Mouse (Mus musculus) brown adipose tissue, adult 24 weeks (tissue): ENCODE results near the gene Zfp663. TPM values are rescaled to one million over a fixed set of nuclear protein-coding genes. Genes with fewer than 3 reads are reported as not detected.

Experiments used
- H3K27ac ChIP-seq: fragments of 200-500 bp; replicated peaks from 2 replicates; pipeline ENCODE4 v1.5.1; 2012; ENCODE audit warnings: low read depth, mild to moderate bottlenecking, low read length
- H3K4me1 ChIP-seq: fragments of 200-500 bp; 2 replicates; pipeline ENCODE4 v1.6.1; 2012; ENCODE audit warnings: low read length, mixed read lengths; ENCODE audit not compliant: control insufficient read depth, insufficient read depth, insufficient read length
- H3K4me3 ChIP-seq: fragments of 200-500 bp; 2 replicates; pipeline ENCODE4 v1.5.1; 2012; ENCODE audit warnings: low read depth, mild to moderate bottlenecking, low read length, moderate library complexity; ENCODE audit not compliant: insufficient read depth
- polyA plus RNA-seq: library from polyadenylated mRNA; stranded (reverse); fragments of >200 nt; gene quantifications from 2 replicates; pipeline ENCODE4 v1.2.4, GENCODE M21; 2012; ENCODE audit not compliant: missing spikeins, insufficient read depth, insufficient read length

Zfp663 gene
- polyA plus RNA-seq, 1 experiment: not detected

DNA sequence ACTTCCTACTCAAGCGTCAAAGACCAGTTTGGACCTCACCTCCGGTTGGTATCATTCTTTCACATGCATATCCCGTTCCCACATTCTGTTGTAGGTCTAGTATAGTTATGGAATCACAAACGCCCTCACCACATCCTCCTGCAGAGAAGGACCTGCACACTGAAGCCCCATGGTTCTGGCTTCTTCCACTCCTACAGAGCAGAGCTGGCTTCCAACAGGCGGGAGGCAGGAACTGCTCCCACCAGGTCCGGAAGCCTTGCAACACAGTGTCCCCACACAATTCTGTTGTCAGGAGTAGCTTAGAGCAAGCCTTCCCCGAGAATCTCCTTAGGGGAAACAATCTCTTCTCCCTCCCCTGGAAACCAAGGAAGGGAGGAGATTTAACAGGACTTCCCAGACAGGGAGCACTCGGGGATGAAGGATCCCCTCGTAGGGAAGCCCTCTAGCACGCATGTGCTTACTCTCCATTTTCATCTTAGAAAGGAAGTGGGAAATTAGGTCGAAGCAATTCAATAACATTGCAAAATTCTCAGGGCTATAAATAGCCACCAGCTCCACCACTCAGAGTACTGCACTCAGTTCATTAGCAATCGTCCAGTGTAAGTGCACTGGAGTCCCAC lies 47.9 kb downstream of the Zfp663 start:
- H3K4me3 ChIP-seq: peak overlapping the region; percentile 24; the same call in 1 of the 2 replicates
- H3K4me1 ChIP-seq: peaks cover 74% of the 10 kb centered on the region
- H3K27ac ChIP-seq: peak overlapping the region; percentile 80

DNA sequence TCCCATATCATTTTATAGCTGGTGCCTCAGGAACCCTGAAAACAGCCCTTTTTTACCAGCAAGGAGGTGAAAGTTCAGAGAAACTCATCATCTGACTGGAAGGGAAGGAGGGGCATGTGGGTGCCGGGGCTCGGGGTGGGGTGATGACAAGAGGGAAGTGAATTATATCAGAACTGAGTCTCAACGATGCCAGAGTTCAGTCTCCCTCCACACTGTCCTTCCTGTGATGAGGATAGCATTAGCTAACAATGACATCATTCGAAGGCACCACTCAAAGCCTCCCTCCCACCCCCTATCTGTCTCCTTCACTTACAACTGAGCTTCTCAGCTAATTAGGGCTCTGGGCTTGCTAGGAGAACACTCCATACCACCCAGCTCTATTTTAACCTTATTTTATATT lies 49.0 kb downstream of the Zfp663 start:
- peak overlapping the region; percentile 78 for H3K27ac ChIP-seq
- H3K4me1 ChIP-seq: peaks cover 66% of the 10 kb centered on the region
- H3K4me3 ChIP-seq: no peak overlapping the region

DNA sequence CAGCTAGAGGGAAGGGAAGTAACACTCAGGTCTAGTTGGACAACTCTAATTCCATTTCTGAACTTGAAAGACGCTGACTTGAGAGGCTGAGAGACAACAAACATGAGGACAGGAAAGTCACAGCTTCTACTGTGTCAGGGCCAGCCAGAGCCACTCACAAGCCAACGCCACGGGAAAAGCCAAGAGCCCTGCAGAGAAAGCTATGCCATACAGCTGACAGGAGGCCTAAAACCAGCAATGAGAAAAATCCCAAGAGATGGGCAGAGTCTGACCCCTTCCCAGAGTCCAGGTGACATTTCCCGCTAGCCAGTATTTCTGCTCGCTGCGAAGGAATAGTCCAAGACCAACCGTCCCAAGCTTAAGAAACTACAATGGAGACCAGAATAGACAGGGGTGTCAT lies 49.6 kb downstream of the Zfp663 start:
- Histone ChIP-seq H3K4me3 (no peak overlapping the region), H3K27ac (peak overlapping the region; percentile 78), H3K4me1 (peaks cover 63% of the 10 kb centered on the region)

DNA sequence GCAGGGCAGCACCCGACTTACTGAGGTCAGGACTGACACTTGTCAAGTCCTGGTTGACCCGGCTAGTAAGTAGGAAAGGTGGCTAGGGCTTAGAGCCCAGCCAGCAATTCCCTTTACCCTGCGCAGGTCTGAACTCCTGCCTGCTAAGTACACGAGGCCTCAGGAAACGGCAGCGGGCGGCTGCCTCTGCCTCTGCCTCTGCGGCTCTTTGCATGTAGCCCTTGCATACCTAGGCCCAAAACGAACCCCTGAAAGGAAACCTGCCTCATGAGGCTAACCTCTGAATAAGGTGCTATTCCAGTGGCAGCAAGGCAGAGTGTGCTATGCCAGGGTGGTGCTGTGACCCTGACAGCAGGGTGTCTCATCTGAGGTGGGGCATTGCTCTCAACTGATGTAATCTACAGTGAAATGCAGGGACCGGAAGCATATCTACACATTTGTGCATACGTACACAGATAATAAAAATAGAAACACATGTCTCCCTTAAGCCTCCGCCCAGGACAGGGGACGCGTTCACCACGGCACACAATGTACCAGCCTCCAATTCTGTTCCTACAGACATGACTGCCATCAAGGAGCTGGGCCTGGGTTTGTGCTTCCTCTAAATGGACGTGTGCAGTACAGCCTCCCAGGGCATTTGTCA lies 50.8 kb downstream of the Zfp663 start:
- H3K27ac ChIP-seq: peak overlapping the region; percentile 78
- peaks cover 57% of the 10 kb centered on the region for H3K4me1 ChIP-seq
- no peak overlapping the region for H3K4me3 ChIP-seq

DNA sequence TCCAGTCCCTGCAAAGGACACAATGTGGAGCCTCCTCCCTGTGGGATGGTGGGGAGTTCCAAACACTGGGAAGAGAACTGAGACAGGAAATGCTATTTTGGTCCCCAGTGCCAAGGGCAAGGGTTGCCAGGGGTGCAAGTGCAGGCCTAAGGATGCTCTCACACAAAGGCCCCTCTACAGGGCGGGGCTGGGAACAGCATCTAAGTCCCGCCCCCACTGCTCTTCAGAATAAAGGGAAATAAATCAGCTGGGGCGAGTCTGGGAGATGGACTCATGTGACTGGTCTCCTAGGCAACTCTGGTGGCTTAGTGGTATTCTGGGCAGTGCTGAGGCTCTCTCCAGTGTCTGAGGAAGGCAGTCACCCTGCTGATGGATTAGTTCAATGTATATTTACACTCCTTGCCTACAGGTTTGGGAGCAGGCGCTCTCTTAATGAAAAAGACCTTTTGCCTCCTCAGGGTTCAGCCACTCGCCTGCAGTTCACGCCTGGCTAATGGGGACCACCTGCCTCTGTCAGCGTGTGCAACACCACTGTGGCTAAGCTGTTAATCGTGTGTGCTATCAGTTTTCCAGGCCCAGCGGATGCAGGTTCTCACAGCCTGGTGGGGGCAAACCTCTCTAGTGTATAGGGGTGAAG lies 51.6 kb downstream of the Zfp663 start:
- H3K27ac ChIP-seq: peak overlapping the region; percentile 78
- H3K4me1 ChIP-seq: peaks cover 52% of the 10 kb centered on the region
- H3K4me3 ChIP-seq: no peak overlapping the region

DNA sequence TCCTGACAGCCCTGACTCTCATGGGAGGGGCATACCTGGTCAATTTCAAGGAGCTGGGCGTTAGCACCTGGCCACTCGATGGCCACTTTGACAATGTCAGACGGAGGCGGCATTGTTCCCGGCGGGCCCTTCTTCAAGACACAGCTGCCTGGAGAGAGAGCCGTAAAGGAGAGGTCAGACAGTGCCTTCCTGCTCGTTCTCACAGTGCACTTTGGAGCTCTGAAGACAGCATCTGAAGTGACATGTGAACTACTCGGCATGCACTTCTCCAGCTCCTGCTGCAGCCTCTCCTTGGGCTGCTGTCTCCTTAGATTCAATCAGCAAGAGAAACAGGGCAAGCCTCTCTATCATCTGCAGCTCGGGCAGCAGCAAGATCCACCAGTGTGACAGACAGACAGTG lies 52.3 kb downstream of the Zfp663 start:
- Histone ChIP-seq H3K27ac (no peak overlapping the region), H3K4me3 (no peak overlapping the region)

DNA sequence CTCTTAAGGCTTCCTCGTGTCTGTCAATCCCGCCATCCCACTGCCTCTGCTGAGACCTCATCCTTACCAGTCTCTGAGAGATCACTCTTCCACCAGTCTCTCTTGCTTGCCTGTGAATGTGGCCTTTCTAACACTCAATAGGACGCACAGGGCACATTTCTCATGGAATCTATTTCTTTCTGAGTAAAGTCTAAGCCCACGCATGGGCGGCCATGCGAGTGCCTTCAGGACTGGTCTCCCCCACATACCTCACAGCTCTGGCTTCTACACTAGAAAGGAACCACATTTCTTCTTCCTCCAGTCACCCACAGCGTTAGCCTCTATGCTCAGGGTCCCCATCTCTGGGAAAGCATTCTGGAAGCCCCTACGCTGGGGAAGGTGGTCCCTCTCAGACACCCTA lies 54.3 kb downstream of the Zfp663 start:
- H3K4me1 ChIP-seq: peaks cover 28% of the 10 kb centered on the region
- no peak overlapping the region for H3K27ac ChIP-seq
- H3K4me3 ChIP-seq: no peak overlapping the region

More for the DNA sequence above, 52.3 kb downstream of the Zfp663 start:
- peaks cover 45% of the 10 kb centered on the region for H3K4me1 ChIP-seq

DNA sequence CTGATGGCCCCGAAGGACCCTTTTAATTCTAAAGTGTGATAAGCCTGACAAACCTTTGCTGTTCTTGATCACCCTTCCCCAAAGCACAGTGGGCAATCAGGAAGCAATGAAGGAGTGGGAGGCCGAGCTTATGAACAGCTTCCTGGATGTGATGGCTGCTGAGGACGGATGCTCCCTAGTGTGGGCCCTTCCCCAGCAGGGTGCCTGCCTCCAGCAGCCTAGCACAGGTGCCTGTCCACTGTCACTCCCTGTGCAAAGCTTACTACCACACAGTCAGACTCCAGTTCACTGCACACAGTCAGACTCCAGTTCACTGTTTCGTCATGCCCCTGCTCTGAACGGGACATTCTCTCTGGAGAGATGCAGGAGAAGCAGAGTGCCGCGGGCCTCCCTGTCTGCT lies 56.1 kb downstream of the Zfp663 start:
- H3K4me3 ChIP-seq: no peak overlapping the region
- H3K27ac ChIP-seq: 0 out of 2 replicates have a peak overlapping the region, but pooled peaks have one; percentile 6
- peaks cover 10% of the 10 kb centered on the region for H3K4me1 ChIP-seq

DNA sequence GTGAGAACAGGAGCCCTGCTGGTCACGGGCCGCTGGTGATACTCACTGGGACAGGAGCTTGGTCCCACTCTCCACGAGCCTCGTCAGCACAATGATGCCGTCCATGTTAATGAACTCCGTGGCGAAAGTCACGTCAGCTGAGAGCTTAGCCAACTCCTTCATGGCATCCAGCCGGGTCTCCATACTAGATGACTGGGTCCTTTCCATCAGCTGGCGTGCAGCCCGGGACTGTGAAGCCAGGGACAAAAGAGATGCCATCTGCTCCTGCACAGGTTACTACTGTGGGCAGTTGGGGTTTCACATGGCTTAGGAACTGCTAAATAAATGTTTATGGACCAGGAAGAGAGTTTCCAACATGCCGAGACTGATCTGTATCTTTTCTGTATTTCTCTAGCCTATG lies 57.0 kb downstream of the Zfp663 start:
- Histone ChIP-seq H3K4me3 (no peak overlapping the region), H3K4me1 (peaks cover 4% of the 10 kb centered on the region), H3K27ac (no peak overlapping the region)

DNA sequence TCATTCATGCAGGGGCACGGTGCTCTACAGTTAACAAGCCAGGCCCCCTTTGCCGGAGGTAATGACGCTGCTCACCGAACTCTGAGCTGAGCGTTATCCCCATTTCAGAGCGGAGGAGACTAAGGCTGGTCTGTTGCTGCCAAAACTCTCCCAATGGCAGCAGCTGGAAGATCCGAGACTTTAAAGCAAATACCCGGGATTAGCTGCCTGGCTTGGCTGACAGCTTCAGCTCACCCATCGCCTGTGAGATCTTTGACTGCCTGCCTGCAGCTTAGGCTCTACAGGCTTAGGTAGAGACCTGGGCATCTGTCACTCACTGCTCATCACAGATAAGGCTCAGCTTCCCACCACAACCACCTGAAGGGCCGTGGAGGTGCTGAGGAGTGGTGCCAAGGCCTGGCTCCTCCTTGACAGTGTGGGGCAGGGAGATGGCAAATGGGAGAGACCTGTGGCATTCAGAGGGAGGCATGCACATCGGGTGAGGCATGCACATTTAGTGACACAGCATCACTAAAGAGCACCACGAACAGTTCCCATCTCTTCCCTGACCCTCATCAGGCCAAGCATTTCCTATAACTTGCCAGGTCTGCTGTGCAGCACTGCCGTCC lies 57.6 kb downstream of the Zfp663 start:
- Histone ChIP-seq H3K27ac (no peak overlapping the region), H3K4me1 (peaks cover 4% of the 10 kb centered on the region), H3K4me3 (no peak overlapping the region)

DNA sequence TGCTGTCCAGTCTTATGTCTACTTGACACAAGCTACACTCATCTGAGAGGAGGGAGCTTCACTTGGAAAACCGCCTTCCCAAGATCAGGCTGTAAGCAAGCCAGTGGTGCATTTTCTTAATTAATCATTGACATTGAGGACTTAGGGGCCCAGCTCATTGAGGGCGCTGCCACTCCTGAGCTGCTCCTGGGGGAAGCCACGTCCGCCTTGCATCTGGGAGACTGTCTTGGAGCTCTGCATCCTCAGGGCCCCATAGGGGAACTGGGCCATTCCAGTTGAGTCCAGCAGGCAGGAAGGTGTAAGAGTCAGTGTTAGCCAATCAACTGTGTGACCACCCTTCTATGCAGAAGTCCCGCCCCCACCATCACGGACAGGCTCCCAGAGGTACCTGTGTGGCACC lies 60.7 kb downstream of the Zfp663 start:
- Histone ChIP-seq H3K4me3 (no peak overlapping the region), H3K4me1 (no peaks in the 10 kb centered on the region), H3K27ac (no peak overlapping the region)

DNA sequence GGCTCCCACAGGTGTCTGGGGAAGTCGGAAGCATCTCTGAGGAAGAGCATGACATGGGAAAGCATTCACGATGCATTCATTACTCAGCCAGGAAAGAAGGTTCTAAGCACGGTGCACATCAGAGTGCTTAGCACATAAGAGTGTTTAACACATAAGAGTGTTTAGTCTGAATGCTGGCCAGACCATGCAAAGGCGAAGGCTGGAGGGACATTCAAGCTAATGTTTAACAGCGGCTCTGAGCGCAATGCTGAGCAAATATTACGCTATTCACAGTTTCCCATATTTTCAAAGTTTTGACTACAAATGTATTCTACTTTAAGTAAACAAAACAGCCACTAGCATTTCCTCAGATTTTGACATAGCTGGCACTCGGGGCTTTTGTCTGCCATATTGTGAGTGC lies 63.1 kb downstream of the Zfp663 start:
- Histone ChIP-seq H3K4me1 (no peaks in the 10 kb centered on the region), H3K27ac (no peak overlapping the region), H3K4me3 (no peak overlapping the region)

DNA sequence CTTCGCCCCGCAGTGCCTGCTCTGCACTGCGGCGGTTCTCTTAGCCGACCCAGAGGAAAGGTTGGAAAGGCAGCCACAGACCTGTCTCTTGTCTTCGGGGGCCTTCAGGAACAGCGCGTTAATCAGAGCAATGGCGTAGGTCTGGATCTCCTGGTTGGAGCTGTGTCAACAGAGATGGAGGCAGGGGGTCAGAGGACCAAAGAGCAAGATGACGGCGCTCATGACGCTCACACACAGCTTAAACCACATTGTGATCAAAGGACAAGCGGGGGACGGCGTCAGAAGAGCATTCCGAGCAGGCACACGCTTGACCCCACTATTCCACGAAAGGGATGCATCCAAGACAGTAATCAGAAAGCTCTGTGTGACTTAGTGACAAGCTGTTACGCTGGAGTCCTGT lies 63.7 kb downstream of the Zfp663 start:
- Histone ChIP-seq H3K4me1 (no peaks in the 10 kb centered on the region), H3K4me3 (no peak overlapping the region), H3K27ac (no peak overlapping the region)

DNA sequence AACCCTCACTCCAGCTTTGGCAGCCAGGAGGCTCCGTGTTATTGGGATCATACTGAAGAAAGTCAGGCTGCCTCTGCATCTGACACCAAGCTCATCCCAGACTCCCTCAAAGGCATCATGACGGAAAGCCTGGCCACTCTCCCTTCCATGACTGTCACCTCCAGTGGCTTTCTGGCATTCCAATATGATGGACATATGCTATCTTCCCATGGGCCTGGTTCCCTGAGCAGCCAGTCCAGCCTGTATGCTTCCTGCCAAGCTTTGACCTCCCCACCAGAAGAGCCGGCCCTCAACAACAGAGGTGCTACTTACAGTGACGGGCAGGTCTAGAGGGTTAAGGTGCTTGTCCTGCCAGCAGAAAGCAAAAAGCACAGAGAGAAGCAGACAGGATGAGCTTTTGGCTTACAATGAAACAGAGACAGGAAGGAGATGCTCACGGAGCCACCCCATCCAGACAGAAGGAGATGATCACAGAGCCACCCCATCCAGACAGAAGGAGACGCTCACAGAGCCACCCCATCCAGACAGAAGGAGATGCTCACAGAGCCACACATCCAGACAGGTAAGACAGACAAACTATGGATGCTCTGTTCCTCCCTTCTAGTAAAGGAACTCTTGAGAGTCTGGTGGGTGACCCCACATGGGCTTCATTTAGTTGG lies 65.0 kb downstream of the Zfp663 start:
- Histone ChIP-seq H3K4me3 (no peak overlapping the region), H3K27ac (no peak overlapping the region), H3K4me1 (no peaks in the 10 kb centered on the region)

DNA sequence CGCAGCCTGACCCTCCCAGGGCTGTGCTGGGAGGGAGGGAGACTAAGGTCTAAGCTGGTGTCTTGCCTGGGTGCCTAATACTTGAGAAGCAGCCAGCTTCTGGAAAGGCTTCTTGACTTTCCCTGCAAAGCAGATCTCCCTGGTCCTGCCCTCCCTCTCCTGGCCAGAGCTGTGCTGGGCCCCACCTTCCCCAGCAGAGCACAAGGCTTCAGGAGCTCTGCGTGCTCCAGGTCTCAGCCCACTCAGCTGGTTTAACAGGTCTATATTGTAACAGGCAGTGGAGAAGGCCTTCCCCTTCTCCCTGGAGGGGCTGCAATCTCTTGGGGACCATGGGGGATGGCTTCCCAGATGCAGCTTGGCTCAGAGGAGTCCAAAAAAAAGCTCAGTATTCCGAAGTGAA lies 67.1 kb downstream of the Zfp663 start:
- Histone ChIP-seq H3K27ac (no peak overlapping the region), H3K4me3 (no peak overlapping the region), H3K4me1 (no peaks in the 10 kb centered on the region)
